Mouse (Mus musculus) lung, postnatal 0 days (tissue): ENCODE data around the gene Nipal4. TPM values are rescaled to one million over a fixed set of nuclear protein-coding genes. Genes with fewer than 3 reads are reported as not detected.

ENCODE experiments used
- ATAC-seq: fragments of 200-750 bp; cut with Nextera tagmentation; 2 replicates; pipeline ENCODE4 v1.8.0; 2017; ENCODE audit warnings: moderate library complexity
- DNase-seq: peaks from one replicate; pipeline ENCODE4 v3.0.0-alpha.2; 2016; ENCODE audit warnings: low spot score
- H3K27ac ChIP-seq: fragments of 300-500 bp; sonication (generic); 2 replicates; pipeline ENCODE4 v1.5.1; 2014; ENCODE audit warnings: antibody characterized with exemption, mild to moderate bottlenecking, low read length, mixed read lengths
- H3K27me3 ChIP-seq: fragments of 300-500 bp; sonication (generic); replicated peaks from 2 replicates; pipeline ENCODE4 v1.6.1; 2014; ENCODE audit warnings: low read length, mixed read lengths; ENCODE audit not compliant: insufficient read depth
- H3K36me3 ChIP-seq: fragments of 300-500 bp; sonication (generic); 2 replicates; pipeline ENCODE4 v1.6.1; 2014; ENCODE audit warnings: low read length, mixed read lengths; ENCODE audit not compliant: insufficient read depth
- H3K4me1 ChIP-seq: fragments of 300-500 bp; sonication (generic); 2 replicates; pipeline ENCODE4 v1.6.1; 2014; ENCODE audit warnings: antibody characterized with exemption, low read depth, low read length, mixed read lengths; ENCODE audit not compliant: insufficient read depth
- H3K4me2 ChIP-seq: fragments of 300-500 bp; sonication (generic); replicated peaks from 2 replicates; pipeline ENCODE4 v1.6.1; 2014; ENCODE audit warnings: low read depth, mild to moderate bottlenecking, low read length, moderate library complexity, mixed read lengths
- H3K4me3 ChIP-seq: fragments of 300-500 bp; sonication (generic); 2 replicates; pipeline ENCODE4 v1.5.1; 2014; ENCODE audit warnings: low read depth, low read length
- H3K9ac ChIP-seq: fragments of 300-500 bp; sonication (generic); replicated peaks from 2 replicates; pipeline ENCODE4 v1.6.1; 2014; ENCODE audit warnings: low read depth, mild to moderate bottlenecking
- H3K9me3 ChIP-seq: fragments of 300-500 bp; sonication (generic); 2 replicates; pipeline ENCODE4 v1.6.1; 2016; ENCODE audit warnings: low read length, mixed read lengths
- CTCF ChIP-seq: IDR thresholded peaks from 2 replicates; pipeline ENCODE4 v1.5.1; 2016; ENCODE audit warnings: antibody characterized with exemption, mild to moderate bottlenecking
- EP300 ChIP-seq: IDR thresholded peaks from 2 replicates; pipeline ENCODE4 v1.6.1; 2016; ENCODE audit warnings: antibody characterized with exemption, mild to moderate bottlenecking, control low read depth
- WGBS: fragments of 180-500 bp; shearing (Covaris S2); extraction: QIAGEN DNeasy Blood & Tissue Kit; methylation state at CpG from one replicate; pipeline ENCODE4 v1.1.7; 2014; 5-methylcytosine and 5-hydroxymethylcytosine counted together
- polyA plus RNA-seq: library from polyadenylated mRNA; unstranded; fragments of >200 nt; fragmentation: Nextera tagmentation; extraction: Ambion mirVana; gene quantifications from 2 replicates; pipeline ENCODE4 v1.2.1, GENCODE M21; 2015

The Nipal4 gene
- polyA plus RNA-seq, 1 experiment from 2014 or later = 0.41 TPM

GRCm38 (mm10) chr11:46121666-46122065, 44.6 kb downstream of the Nipal4 start:
- no peaks in the 10 kb centered on the region for H3K9me3 ChIP-seq
- no peaks in the 10 kb centered on the region; the same call in 1 of the 2 replicates for H3K4me1 ChIP-seq
- no peaks in the 10 kb centered on the region for H3K27me3 ChIP-seq
- H3K27ac ChIP-seq = no peak overlapping the region
- DNase-seq = peak; percentile 38
- H3K4me2 ChIP-seq = no peak overlapping the region
- H3K36me3 ChIP-seq = no peaks in the 10 kb centered on the region; the same call in 1 of the 2 replicates
- no peak for TF ChIP-seq CTCF
- TF ChIP-seq EP300 = peak; percentile 62
- no peak overlapping the region for H3K4me3 ChIP-seq
- ATAC-seq = peak; percentile 38
- WGBS = 71% methylated on average over 4 of the region's 4 CpGs
- H3K9ac ChIP-seq = no peak overlapping the region

GRCm38 (mm10) chr11:46120084-46120483, 46.2 kb downstream of the Nipal4 start:
- Histone ChIP-seq H3K36me3 (no peaks in the 10 kb centered on the region; the same call in 1 of the 2 replicates), H3K9me3 (no peaks in the 10 kb centered on the region), H3K9ac (no peak overlapping the region), H3K4me3 (no peak overlapping the region), H3K27ac (no peak overlapping the region), H3K4me1 (peaks cover under 1% of the 10 kb centered on the region; the same call in 1 of the 2 replicates), H3K4me2 (no peak overlapping the region), H3K27me3 (no peaks in the 10 kb centered on the region)
- ATAC-seq = no peak
- TF ChIP-seq CTCF (no peak), EP300 (no peak)
- no peak for DNase-seq
- 92% methylated on average over 10 of the region's 10 CpGs for WGBS

GRCm38 (mm10) chr11:46119624-46120023, 46.7 kb downstream of the Nipal4 start:
- Histone ChIP-seq H3K36me3 (no peaks in the 10 kb centered on the region; the same call in 1 of the 2 replicates), H3K27ac (no peak overlapping the region), H3K4me2 (no peak overlapping the region), H3K9ac (no peak overlapping the region), H3K9me3 (no peaks in the 10 kb centered on the region), H3K4me3 (no peak overlapping the region), H3K27me3 (no peaks in the 10 kb centered on the region), H3K4me1 (peaks cover 6% of the 10 kb centered on the region; the same call in 1 of the 2 replicates)
- WGBS = 34% methylated on average over 4 of the region's 4 CpGs
- no peak for TF ChIP-seq CTCF
- TF ChIP-seq EP300 = no peak
- no peak for ATAC-seq
- no peak for DNase-seq

GRCm38 (mm10) chr11:46116510-46116909, 49.8 kb downstream of the Nipal4 start:
- ATAC-seq (peak; percentile 14; the same call in 1 of the 2 replicates), DNase-seq (no peak)
- Histone ChIP-seq H3K4me1 (peaks cover 9% of the 10 kb centered on the region; the same call in 1 of the 2 replicates), H3K9me3 (no peaks in the 10 kb centered on the region), H3K36me3 (no peaks in the 10 kb centered on the region), H3K4me2 (no peak overlapping the region), H3K27me3 (no peaks in the 10 kb centered on the region), H3K9ac (no peak overlapping the region), H3K4me3 (no peak overlapping the region), H3K27ac (peak overlapping the region; percentile 51; the same call in 1 of the 2 replicates)
- TF ChIP-seq EP300 (no peak), CTCF (no peak)
- 61% methylated on average over 2 of the region's 2 CpGs for WGBS

GRCm38 (mm10) chr11:46115411-46116173, 50.7 kb downstream of the Nipal4 start:
- no peak for TF ChIP-seq CTCF
- no peak for TF ChIP-seq EP300
- Histone ChIP-seq H3K9ac (no peak overlapping the region), H3K4me2 (no peak overlapping the region), H3K9me3 (no peaks in the 10 kb centered on the region), H3K27me3 (no peaks in the 10 kb centered on the region), H3K4me1 (peaks cover 9% of the 10 kb centered on the region; the same call in 1 of the 2 replicates), H3K4me3 (no peak overlapping the region), H3K36me3 (no peaks in the 10 kb centered on the region), H3K27ac (peak overlapping the region; percentile 73)
- DNase-seq = peak; percentile 56
- 53% methylated on average over 9 of the region's 9 CpGs for WGBS
- ATAC-seq = peak; percentile 67

GRCm38 (mm10) chr11:46115011-46115410, 51.3 kb downstream of the Nipal4 start:
- peak overlapping the region; percentile 73 for H3K27ac ChIP-seq
- H3K36me3 ChIP-seq = no peaks in the 10 kb centered on the region
- peaks cover 9% of the 10 kb centered on the region; the same call in 1 of the 2 replicates for H3K4me1 ChIP-seq
- TF ChIP-seq CTCF (no peak), EP300 (peak; percentile 37)
- H3K9ac ChIP-seq = no peak overlapping the region
- ATAC-seq (peak; percentile 63), DNase-seq (peak; percentile 61)
- no peak overlapping the region for H3K4me2 ChIP-seq
- H3K9me3 ChIP-seq = no peaks in the 10 kb centered on the region
- no peak overlapping the region for H3K4me3 ChIP-seq
- whole genome bisulfite sequencing = 53% methylated on average over 4 of the region's 4 CpGs
- H3K27me3 ChIP-seq = no peaks in the 10 kb centered on the region
